Mouse (Mus musculus) forebrain, embryonic 15.5 days (tissue): ENCODE results near the gene Hagh. TPM values are rescaled to one million over a fixed set of nuclear protein-coding genes. Genes with fewer than 3 reads are reported as not detected.
A peak's percentile ranks its signal among the peaks of the same experiment; 100 is the strongest.

Experiments
- ATAC-seq: fragments of 200-750 bp; cut with Nextera tagmentation; replicated peaks from 2 replicates; pipeline ENCODE4 v1.8.0; 2017; ENCODE audit warnings: mild to moderate bottlenecking, moderate TSS enrichment, moderate library complexity
- H3K27ac ChIP-seq: fragments of 300-500 bp; sonication (generic); replicated peaks from 2 replicates; pipeline ENCODE4 v1.5.1; 2015; ENCODE audit warnings: mild to moderate bottlenecking, inconsistent platforms
- H3K27me3 ChIP-seq: fragments of 300-500 bp; sonication (generic); 2 replicates; pipeline ENCODE4 v1.6.1; 2015; ENCODE audit warnings: inconsistent platforms
- H3K36me3 ChIP-seq: fragments of 300-500 bp; sonication (generic); 2 replicates; pipeline ENCODE4 v1.6.1; 2015; ENCODE audit warnings: mild to moderate bottlenecking, inconsistent platforms
- H3K4me1 ChIP-seq: fragments of 300-500 bp; sonication (generic); 2 replicates; pipeline ENCODE4 v1.6.1; 2015; ENCODE audit warnings: inconsistent platforms
- H3K4me2 ChIP-seq: fragments of 300-500 bp; sonication (generic); replicated peaks from 2 replicates; pipeline ENCODE4 v1.6.1; 2015; ENCODE audit warnings: mild to moderate bottlenecking, inconsistent platforms
- H3K4me3 ChIP-seq: fragments of 300-500 bp; sonication (generic); 2 replicates; pipeline ENCODE4 v1.5.1; 2015; ENCODE audit warnings: mild to moderate bottlenecking, inconsistent platforms
- H3K9ac ChIP-seq: fragments of 300-500 bp; sonication (generic); replicated peaks from 2 replicates; pipeline ENCODE4 v1.6.1; 2015; ENCODE audit warnings: mild to moderate bottlenecking, inconsistent platforms
- H3K9me3 ChIP-seq: fragments of 300-500 bp; sonication (generic); 2 replicates; pipeline ENCODE4 v1.6.1; 2016; ENCODE audit warnings: inconsistent platforms
- WGBS: fragments of 180-500 bp; shearing (Covaris S2); methylation state at CpG from one replicate; pipeline ENCODE4 v1.1.7; 2015; ENCODE audit warnings: mixed read lengths; 5-methylcytosine and 5-hydroxymethylcytosine counted together
- polyA plus RNA-seq: library from polyadenylated mRNA; unstranded; fragments of >200 nt; fragmentation: Nextera tagmentation; extraction: Ambion mirVana; gene quantifications from 2 replicates; pipeline ENCODE4 v1.2.1, GENCODE M21; 2015

Gene Hagh
- polyA plus RNA-seq, 1 experiment from 2014 or later: 45.1 TPM

- Histone ChIP-seq H3K9me3 (no peaks in the 10 kb centered on the region), H3K4me3 (no peak overlapping the region), H3K9ac (no peak overlapping the region), H3K4me2 (no peak overlapping the region), H3K4me1 (peaks cover 40% of the 10 kb centered on the region), H3K36me3 (peaks cover 44% of the 10 kb centered on the region), H3K27ac (no peak overlapping the region), H3K27me3 (no peaks in the 10 kb centered on the region)
- no peak for ATAC-seq
- WGBS: 88% methylated on average over 19 of the region's 19 CpGs
These were observed 50.5 kb downstream of the Hagh start for GRCm38 (mm10) chr17:24890151-24891092.

- Histone ChIP-seq H3K9me3 (no peaks in the 10 kb centered on the region), H3K27me3 (no peaks in the 10 kb centered on the region), H3K36me3 (peaks cover 44% of the 10 kb centered on the region), H3K27ac (no peak overlapping the region), H3K9ac (no peak overlapping the region), H3K4me1 (peaks cover 44% of the 10 kb centered on the region), H3K4me2 (no peak overlapping the region), H3K4me3 (no peak overlapping the region)
- WGBS: 89% methylated on average over 13 of the region's 13 CpGs
- ATAC-seq: no peak
These were observed 51.4 kb downstream of the Hagh start for GRCm38 (mm10) chr17:24891321-24891720.

- H3K27me3 ChIP-seq: no peaks in the 10 kb centered on the region
- 89% methylated on average over 12 of the region's 12 CpGs for WGBS
- ATAC-seq: no peak
- peaks cover 44% of the 10 kb centered on the region for H3K36me3 ChIP-seq
- H3K4me3 ChIP-seq: no peak overlapping the region
- H3K27ac ChIP-seq: no peak overlapping the region
- peaks cover 49% of the 10 kb centered on the region for H3K4me1 ChIP-seq
- H3K4me2 ChIP-seq: no peak overlapping the region
- H3K9ac ChIP-seq: no peak overlapping the region
- no peaks in the 10 kb centered on the region for H3K9me3 ChIP-seq
These were observed 52.8 kb downstream of the Hagh start for GRCm38 (mm10) chr17:24892785-24893184.

GRCm38 (mm10) chr17:24893276-24893675 is 53.3 kb downstream of the Hagh start:
- Histone ChIP-seq H3K9ac (no peak overlapping the region), H3K4me3 (0 out of 2 replicates have a peak overlapping the region, but pooled peaks have one; percentile 59), H3K9me3 (no peaks in the 10 kb centered on the region), H3K4me1 (peaks cover 47% of the 10 kb centered on the region), H3K27me3 (no peaks in the 10 kb centered on the region), H3K4me2 (no peak overlapping the region), H3K36me3 (peaks cover 47% of the 10 kb centered on the region), H3K27ac (no peak overlapping the region)
- ATAC-seq: no peak
- 97% methylated on average over 2 of the region's 2 CpGs for whole genome bisulfite sequencing

GRCm38 (mm10) chr17:24894061-24894994 is 54.4 kb downstream of the Hagh start:
- 12% methylated on average over 31 of the region's 31 CpGs for WGBS
- H3K4me1 ChIP-seq: peaks cover 37% of the 10 kb centered on the region
- H3K27me3 ChIP-seq: no peaks in the 10 kb centered on the region
- ATAC-seq: peak; percentile 23; the same call in 1 of the 2 replicates
- H3K27ac ChIP-seq: peak overlapping the region; percentile 81
- H3K9me3 ChIP-seq: no peaks in the 10 kb centered on the region
- peak overlapping the region; percentile 96 for H3K4me2 ChIP-seq
- H3K9ac ChIP-seq: peak overlapping the region; percentile 83
- peaks cover 50% of the 10 kb centered on the region for H3K36me3 ChIP-seq
- H3K4me3 ChIP-seq: peak overlapping the region; percentile 59

GRCm38 (mm10) chr17:24894995-24895547 is 55.1 kb downstream of the Hagh start, which contains the start of the genes Eme2 and Mrps34:
Gene Eme2, minus strand, starts transcription at chr17:24895087.
Gene Mrps34, plus strand, starts transcription at chr17:24895116.
- H3K9ac ChIP-seq: peak within 1 kb of the TSS; percentile 83
- WGBS: under 1% methylated on average over 62 of the region's 62 CpGs
- H3K27me3 ChIP-seq: no peaks in the 10 kb centered on the region
- H3K36me3 ChIP-seq: peaks cover 55% of the 10 kb centered on the region
- ATAC-seq: peak; percentile 49
- H3K4me1 ChIP-seq: peaks cover 37% of the 10 kb centered on the region
- no peaks in the 10 kb centered on the region for H3K9me3 ChIP-seq
- peak within 1 kb of the TSS; percentile 81 for H3K27ac ChIP-seq
- peak within 1 kb of the TSS; percentile 59 for H3K4me3 ChIP-seq
- peak within 1 kb of the TSS; percentile 96 for H3K4me2 ChIP-seq

DNA sequence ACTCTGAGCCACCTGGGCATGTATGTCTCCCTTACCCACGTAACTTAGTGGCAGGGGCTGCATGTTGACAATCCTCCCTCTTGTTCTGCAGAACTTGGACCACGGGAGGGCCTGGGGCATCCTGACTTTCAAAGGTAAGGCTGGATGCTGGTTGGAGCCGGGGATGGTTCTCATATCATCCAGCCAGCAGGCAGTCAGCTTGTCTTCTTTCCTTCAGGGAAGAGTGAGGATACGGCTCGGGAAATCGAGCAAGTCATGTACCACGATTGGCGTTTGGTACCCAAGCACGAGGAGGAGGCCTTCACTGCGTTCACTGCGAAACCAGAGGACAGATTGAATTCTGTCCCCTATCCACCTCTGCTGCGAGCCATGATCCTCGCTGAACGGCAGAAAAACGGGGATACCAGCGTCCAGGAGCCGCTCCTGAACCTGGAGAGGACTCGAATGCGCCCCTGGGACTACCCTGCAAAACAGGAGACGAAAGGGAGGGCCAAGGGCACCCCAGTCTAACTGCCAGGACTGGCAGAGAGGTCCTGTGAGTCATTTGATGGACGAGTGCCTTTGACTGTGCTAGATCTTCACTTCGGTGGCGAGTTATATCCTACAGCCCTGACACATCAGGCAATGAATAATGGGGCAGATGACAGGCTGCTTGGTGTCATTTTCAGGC is 55.8 kb downstream of the Hagh start:
- H3K4me3 ChIP-seq: peak overlapping the region; percentile 59
- 0 out of 2 replicates have a peak, but pooled peaks have one; percentile 1 for ATAC-seq
- WGBS: 13% methylated on average over 23 of the region's 23 CpGs
- H3K9ac ChIP-seq: peak overlapping the region; percentile 83
- H3K9me3 ChIP-seq: no peaks in the 10 kb centered on the region
- peak overlapping the region; percentile 81 for H3K27ac ChIP-seq
- H3K27me3 ChIP-seq: no peaks in the 10 kb centered on the region
- H3K4me2 ChIP-seq: peak overlapping the region; percentile 96
- peaks cover 37% of the 10 kb centered on the region for H3K4me1 ChIP-seq
- peaks cover 55% of the 10 kb centered on the region for H3K36me3 ChIP-seq

GRCm38 (mm10) chr17:24896241-24896992 is 56.5 kb downstream of the Hagh start, which contains the start of gene Nme3:
Gene Nme3, plus strand, starts transcription at chr17:24896500.
- WGBS: 2% methylated on average over 50 of the region's 50 CpGs

GRCm38 (mm10) chr17:24896993-24897269 is 57.0 kb downstream of the Hagh start:
- H3K36me3 ChIP-seq: peaks cover 56% of the 10 kb centered on the region
- peaks cover 37% of the 10 kb centered on the region for H3K4me1 ChIP-seq
- H3K27me3 ChIP-seq: no peaks in the 10 kb centered on the region
- H3K4me2 ChIP-seq: peak overlapping the region; percentile 96
- ATAC-seq: no peak
- peak overlapping the region; percentile 83 for H3K9ac ChIP-seq
- 25% methylated on average over 11 of the region's 11 CpGs for WGBS
- H3K27ac ChIP-seq: peak overlapping the region; percentile 81
- peak overlapping the region; percentile 59 for H3K4me3 ChIP-seq
- H3K9me3 ChIP-seq: no peaks in the 10 kb centered on the region

More at GRCm38 (mm10) chr17:24896241-24896992, 56.5 kb downstream of the Hagh start, which contains the start of gene Nme3:
- Histone ChIP-seq H3K9ac (peak within 1 kb of the TSS; percentile 83), H3K4me3 (peak within 1 kb of the TSS; percentile 59), H3K4me2 (peak within 1 kb of the TSS; percentile 96), H3K36me3 (peaks cover 55% of the 10 kb centered on the region), H3K27me3 (no peaks in the 10 kb centered on the region), H3K9me3 (no peaks in the 10 kb centered on the region), H3K27ac (peak within 1 kb of the TSS; percentile 81), H3K4me1 (peaks cover 37% of the 10 kb centered on the region)
- peak; percentile 73 for ATAC-seq

DNA sequence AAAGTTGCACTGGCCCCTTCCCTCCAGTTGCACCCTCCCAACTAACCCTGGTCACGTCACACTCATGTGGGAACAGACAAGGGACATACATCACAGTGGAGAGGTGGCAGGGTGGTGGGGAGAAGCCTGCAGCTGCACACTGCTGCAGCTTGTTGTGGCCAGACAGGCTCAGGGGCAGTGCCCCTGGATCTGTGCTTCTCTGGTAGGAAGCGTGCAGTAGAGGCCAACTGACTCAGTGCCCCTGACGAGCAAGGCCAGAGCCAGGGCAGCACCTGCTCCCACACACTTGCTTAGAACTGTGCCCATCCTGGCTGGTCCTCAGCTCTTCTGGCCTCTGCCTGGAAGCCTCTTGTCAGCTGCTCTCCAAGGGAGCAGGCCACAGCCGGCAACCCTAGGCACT is 57.7 kb downstream of the Hagh start:
- Histone ChIP-seq H3K9me3 (no peaks in the 10 kb centered on the region), H3K4me2 (peak overlapping the region; percentile 96), H3K4me1 (peaks cover 37% of the 10 kb centered on the region), H3K4me3 (peak overlapping the region; percentile 59), H3K9ac (no peak overlapping the region), H3K36me3 (peaks cover 56% of the 10 kb centered on the region), H3K27me3 (no peaks in the 10 kb centered on the region), H3K27ac (no peak overlapping the region)
- no peak for ATAC-seq
- WGBS: 76% methylated on average over 4 of the region's 4 CpGs
